Mouse (Mus musculus): ENCODE data around the gene Usp43. TPM values are rescaled to one million over a fixed set of nuclear protein-coding genes. Genes with fewer than 3 reads are reported as not detected.

The Usp43 gene
- polyA plus RNA-seq, 1 experiment from 2014 or later, result 0.87 TPM

DNA sequence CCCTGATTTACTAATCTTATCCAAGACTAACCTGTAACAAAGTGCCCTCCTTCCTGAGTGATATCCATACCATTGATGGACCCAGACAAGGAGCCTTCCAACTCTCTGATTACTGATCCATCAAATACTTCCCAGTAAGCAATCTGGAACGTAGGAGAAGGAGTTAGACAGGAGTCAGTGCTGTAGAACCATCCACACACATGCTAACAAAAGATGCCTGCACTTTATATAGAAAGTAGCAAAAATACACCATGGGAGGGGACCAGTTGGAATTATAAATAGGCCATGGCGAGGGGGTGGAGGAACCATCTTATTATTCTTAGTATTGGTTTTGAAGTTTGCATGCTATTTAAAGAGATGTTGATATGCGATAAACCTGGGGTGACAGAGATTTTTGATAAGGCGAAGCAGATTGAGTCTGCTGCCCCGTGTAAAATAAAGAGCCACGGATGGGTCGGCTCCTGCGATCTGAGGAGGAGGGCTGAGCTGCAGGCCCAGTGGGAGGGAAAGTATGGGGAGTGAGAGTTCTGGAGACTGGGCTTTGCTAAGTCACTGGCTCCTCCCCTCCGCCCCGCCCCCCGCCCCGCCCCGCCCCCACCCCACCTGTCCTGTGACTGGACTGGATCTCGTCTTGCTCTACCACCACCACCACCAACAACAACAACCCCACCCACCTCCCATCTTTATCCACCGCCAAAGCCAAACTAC, 4.5 kb upstream of the Usp43 start:
- H3K27me3 ChIP-seq (replicated peaks), result 0 out of 2 replicates have a peak, but pooled peaks cover 5% of the 10 kb centered on the region
- no peak for ATAC-seq (ENCODE audit: extremely low read depth, insufficient number of reproducible peaks, low FRiP score, low TSS enrichment)
- no peaks in the 10 kb centered on the region for H3K9me3 ChIP-seq
- no peak overlapping the region for H3K9ac ChIP-seq
- WGBS, result 20% methylated on average over 10 of the region's 15 CpGs
- H3K36me3 ChIP-seq, result no peaks in the 10 kb centered on the region
- no peak overlapping the region for H3K27ac ChIP-seq (replicated peaks)
- H3K4me1 ChIP-seq, result peaks cover 10% of the 10 kb centered on the region
- H3K4me2 ChIP-seq, result peak overlapping the region; percentile 30; the same call in 1 of the 2 replicates
- H3K4me3 ChIP-seq, result no peak overlapping the region

DNA sequence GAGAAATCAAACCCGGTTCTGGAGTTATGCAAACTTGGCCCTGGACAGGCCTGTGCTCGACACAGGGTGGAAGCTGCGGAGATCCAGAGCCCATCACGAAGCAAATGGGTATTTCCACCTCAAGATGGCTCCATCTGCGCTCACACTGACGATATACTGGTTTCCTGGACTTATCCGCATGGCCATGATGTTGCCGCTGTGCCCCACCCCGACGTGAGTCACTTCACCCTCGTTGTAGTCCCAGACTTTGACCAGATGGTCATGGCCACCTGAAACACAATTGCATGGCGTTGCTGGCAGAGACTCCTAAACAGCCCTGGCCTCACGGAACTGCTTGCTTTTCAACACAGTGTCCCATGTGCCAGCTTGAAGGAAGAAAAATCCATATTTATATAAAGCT, 3.0 kb upstream of the Usp43 start:
- H3K9me3 ChIP-seq, result no peaks in the 10 kb centered on the region
- peaks cover 18% of the 10 kb centered on the region for H3K4me1 ChIP-seq
- ATAC-seq (ENCODE audit: extremely low read depth, insufficient number of reproducible peaks, low FRiP score, low TSS enrichment), result no peak
- H3K9ac ChIP-seq, result no peak overlapping the region
- no peak overlapping the region for H3K4me3 ChIP-seq
- no peak overlapping the region for H3K4me2 ChIP-seq
- 82% methylated on average over 13 of the region's 13 CpGs for WGBS
- no peaks in the 10 kb centered on the region for H3K36me3 ChIP-seq
- H3K27ac ChIP-seq (replicated peaks), result no peak overlapping the region
- H3K27me3 ChIP-seq (replicated peaks), result peaks cover 20% of the 10 kb centered on the region

DNA sequence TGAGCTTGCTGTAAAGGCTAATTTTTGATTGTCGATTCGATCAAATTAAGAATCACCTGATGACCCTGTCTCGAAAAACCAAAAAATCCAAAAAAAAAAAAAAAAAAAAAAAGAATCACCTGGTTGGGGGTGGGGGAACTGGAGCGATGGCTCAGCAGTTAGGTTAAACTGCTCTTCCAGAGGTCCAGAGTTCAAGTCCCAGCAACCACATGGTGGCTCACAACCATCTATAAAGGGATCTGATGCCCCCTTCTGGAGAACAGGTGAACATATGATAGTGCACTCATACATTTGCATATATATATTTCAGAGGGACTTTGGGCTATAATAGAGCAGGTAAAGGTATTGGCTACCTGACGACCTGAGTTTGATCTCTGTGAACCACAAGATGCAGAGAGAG, 1.8 kb upstream of the Usp43 start:
- peaks cover 18% of the 10 kb centered on the region for H3K4me1 ChIP-seq
- H3K27me3 ChIP-seq (replicated peaks), result peaks cover 27% of the 10 kb centered on the region
- H3K27ac ChIP-seq (replicated peaks), result no peak overlapping the region
- no peaks in the 10 kb centered on the region for H3K36me3 ChIP-seq
- no peak overlapping the region for H3K4me3 ChIP-seq
- no peak overlapping the region for H3K9ac ChIP-seq
- WGBS, result 83% methylated on average over 5 of the region's 5 CpGs
- no peaks in the 10 kb centered on the region for H3K9me3 ChIP-seq
- H3K4me2 ChIP-seq, result no peak overlapping the region
- ATAC-seq (ENCODE audit: extremely low read depth, insufficient number of reproducible peaks, low FRiP score, low TSS enrichment), result no peak

DNA sequence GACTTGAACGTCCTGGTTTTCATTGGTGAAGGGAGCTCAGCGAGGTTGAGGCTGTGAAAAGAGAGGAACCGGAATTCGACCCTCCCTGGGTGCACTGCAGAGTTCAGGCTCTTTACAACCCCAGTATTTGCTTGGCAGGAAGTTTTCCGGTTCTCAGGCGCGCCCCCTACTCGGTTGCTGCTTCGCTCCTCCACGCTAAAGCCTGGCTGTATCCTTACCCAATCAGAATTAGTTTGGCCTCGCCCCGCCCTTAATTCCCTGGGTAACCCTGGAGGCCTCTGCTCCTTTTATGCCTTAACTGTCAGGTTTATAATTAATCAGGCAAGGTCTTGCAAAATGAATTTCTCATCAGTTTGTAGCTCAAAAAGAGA, 787 bp upstream of the Usp43 start:
- H3K27me3 ChIP-seq (replicated peaks), result peaks cover 27% of the 10 kb centered on the region
- WGBS, result under 1% methylated on average over 12 of the region's 12 CpGs
- H3K4me1 ChIP-seq, result peaks cover 18% of the 10 kb centered on the region
- H3K4me3 ChIP-seq, result peak overlapping the region; percentile 80
- H3K36me3 ChIP-seq, result no peaks in the 10 kb centered on the region
- ATAC-seq (ENCODE audit: extremely low read depth, insufficient number of reproducible peaks, low FRiP score, low TSS enrichment), result no peak
- H3K9ac ChIP-seq, result peak overlapping the region; percentile 82
- no peaks in the 10 kb centered on the region for H3K9me3 ChIP-seq
- H3K4me2 ChIP-seq, result peak overlapping the region; percentile 99
- H3K27ac ChIP-seq (replicated peaks), result peak overlapping the region; percentile 57

DNA sequence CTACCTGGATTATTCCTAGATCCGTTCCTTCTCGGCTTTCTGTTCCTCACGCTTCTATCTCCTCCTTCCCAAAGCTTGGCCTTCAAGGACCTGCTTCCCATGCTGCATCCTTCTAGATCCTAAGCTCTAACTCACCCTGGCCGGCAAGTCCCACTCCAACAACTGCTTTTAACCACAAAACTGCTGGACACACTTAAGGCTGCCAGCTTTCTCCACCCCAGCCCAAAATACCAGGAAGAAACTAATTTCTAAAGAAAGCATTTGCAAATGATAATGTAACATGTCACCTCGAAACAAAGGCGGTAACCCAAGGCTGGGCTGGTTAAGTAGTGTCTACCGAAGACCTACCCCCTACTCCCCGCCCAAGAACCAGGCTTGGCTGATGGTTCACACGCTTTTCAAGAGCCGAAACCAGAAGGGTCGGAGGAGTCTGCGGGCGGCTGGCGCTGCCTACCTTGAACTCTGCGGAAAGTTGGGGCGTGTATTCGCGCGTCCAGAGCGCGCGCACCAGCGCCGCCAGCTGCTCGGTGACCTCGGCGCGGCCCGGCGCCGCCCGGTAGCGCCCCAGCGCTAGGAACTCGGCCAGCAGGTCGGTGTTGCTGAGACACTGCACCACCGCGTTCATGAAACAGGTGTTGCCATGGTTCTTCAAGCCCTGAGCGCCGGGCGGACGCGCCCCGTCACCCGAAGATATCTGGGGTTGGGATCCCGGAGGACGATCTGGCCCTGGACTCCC, 694 bp downstream of the Usp43 start:
- H3K9me3 ChIP-seq, result no peaks in the 10 kb centered on the region
- peaks cover 14% of the 10 kb centered on the region for H3K4me1 ChIP-seq
- H3K9ac ChIP-seq, result peak overlapping the region; percentile 82
- ATAC-seq (ENCODE audit: extremely low read depth, insufficient number of reproducible peaks, low FRiP score, low TSS enrichment), result no peak
- peak overlapping the region; percentile 80 for H3K4me3 ChIP-seq
- no peaks in the 10 kb centered on the region for H3K36me3 ChIP-seq
- H3K27ac ChIP-seq (replicated peaks), result 0 out of 2 replicates have a peak overlapping the region, but pooled peaks have one; percentile 5
- 2% methylated on average over 47 of the region's 47 CpGs for WGBS
- peaks cover 27% of the 10 kb centered on the region for H3K27me3 ChIP-seq (replicated peaks)
- H3K4me2 ChIP-seq, result peak overlapping the region; percentile 99

DNA sequence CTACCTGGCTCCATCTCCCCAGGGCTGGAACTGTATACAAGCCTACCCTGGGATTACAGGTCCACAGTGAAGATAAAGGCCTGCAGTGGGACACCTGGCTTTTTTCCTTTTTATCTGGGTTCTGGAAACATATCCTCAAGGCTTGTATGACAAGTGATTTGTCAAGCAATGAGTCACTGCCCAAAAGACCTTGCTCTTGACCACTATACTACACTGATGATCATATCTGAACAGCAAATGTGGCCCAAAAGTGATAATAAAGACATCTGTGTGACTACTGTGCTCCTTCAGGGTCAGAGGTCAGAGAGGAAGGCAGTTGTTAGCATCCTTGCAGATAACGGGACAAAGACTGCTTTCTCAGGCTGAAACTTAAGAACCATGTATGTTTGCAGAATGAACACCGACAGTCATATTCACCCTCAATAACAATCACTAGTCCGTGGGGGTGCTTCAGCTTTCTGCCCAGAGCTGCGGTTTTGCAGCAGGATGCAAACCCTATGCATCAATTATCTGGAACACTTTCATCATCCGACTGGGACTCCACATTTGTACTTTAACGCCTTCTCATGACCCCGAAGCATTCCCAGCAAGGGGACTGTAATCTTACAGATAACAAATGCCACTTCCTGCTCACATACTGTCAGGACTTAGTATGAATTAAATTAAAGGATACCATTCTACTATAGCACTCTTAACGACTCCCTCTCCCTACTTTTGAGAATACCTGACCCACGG, 1.6 kb downstream of the Usp43 start:
- H3K4me3 ChIP-seq, result peak overlapping the region; percentile 80
- no peak for ATAC-seq (ENCODE audit: extremely low read depth, insufficient number of reproducible peaks, low FRiP score, low TSS enrichment)
- H3K9ac ChIP-seq, result no peak overlapping the region
- 24% methylated on average over 9 of the region's 9 CpGs for WGBS
- H3K9me3 ChIP-seq, result no peaks in the 10 kb centered on the region
- no peaks in the 10 kb centered on the region for H3K36me3 ChIP-seq
- H3K27me3 ChIP-seq (replicated peaks), result peaks cover 27% of the 10 kb centered on the region
- H3K27ac ChIP-seq (replicated peaks), result no peak overlapping the region
- peaks cover 11% of the 10 kb centered on the region for H3K4me1 ChIP-seq
- peak overlapping the region; percentile 99 for H3K4me2 ChIP-seq

DNA sequence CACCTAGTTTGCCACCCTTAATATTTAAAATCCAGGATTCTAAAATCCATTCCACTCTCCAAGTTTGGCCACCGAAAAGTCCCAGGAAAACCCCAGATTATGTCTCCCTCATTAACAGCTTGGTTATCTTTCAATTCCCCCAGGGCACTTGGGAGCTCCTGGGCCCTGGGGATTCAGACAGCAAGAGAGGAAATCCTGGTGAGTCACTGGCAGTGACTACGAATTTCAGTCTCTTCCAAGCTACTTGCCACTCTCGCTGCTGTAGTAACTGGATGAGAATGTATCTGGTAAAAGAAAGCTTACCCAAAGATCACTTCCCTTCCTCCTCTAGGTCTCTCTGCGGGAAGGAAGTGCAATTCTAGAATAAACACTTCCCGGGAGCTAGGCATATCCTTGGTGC, 2.4 kb downstream of the Usp43 start:
- Histone ChIP-seq H3K9ac (no peak overlapping the region), H3K4me2 (no peak overlapping the region), H3K4me3 (no peak overlapping the region), H3K36me3 (no peaks in the 10 kb centered on the region), H3K27ac (replicated peaks) (no peak overlapping the region), H3K9me3 (no peaks in the 10 kb centered on the region), H3K4me1 (peaks cover 11% of the 10 kb centered on the region), H3K27me3 (replicated peaks) (peaks cover 29% of the 10 kb centered on the region)
- WGBS, result 47% methylated on average over 5 of the region's 5 CpGs
- ATAC-seq (ENCODE audit: extremely low read depth, insufficient number of reproducible peaks, low FRiP score, low TSS enrichment), result no peak

DNA sequence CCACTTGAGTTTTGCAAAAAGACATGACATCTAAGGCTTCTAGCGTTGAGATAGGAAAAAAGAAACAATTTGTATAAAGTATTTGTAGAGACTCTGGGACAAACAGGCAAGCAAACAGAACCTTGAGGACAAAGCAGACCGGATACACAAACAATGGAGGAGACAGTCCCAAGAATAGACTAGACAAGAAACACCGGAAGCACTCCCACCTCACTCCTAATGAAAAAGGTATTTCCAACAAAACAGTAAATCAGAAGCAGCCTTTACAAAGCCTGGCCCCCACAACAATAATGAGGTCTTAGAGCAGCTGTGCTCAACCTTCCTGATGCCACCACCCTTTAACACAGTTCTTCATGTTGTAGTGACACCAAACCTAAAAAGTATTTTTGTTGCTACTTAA, 4.8 kb downstream of the Usp43 start:
- Histone ChIP-seq H3K4me1 (peaks cover 8% of the 10 kb centered on the region), H3K27me3 (replicated peaks) (peaks cover 29% of the 10 kb centered on the region), H3K9me3 (no peaks in the 10 kb centered on the region), H3K9ac (no peak overlapping the region), H3K36me3 (no peaks in the 10 kb centered on the region), H3K4me2 (no peak overlapping the region), H3K27ac (replicated peaks) (no peak overlapping the region), H3K4me3 (no peak overlapping the region)
- ATAC-seq (ENCODE audit: extremely low read depth, insufficient number of reproducible peaks, low FRiP score, low TSS enrichment), result no peak
- 66% methylated on average over 3 of the region's 3 CpGs for WGBS

DNA sequence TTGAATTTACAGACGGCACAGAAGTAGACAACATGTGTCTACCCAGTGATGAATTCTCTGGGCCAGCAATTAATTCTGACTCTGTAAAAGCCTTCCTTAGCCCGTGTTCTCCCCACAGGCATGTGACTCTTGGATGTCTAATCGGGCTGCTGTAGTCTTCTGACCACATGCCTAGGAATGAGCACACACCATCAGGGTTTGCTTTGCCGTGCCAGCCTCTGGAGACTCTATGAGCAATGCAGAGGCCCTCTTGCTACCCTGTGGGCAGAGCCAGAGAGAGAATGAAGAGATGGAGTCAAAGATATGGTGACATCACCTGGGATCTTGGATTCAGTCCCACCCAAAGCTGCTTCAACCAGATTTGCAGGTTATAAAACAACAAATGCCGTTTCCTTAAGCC, 10.9 kb downstream of the Usp43 start:
- H3K4me2 ChIP-seq, result no peak overlapping the region
- no peaks in the 10 kb centered on the region for H3K9me3 ChIP-seq
- H3K27ac ChIP-seq (replicated peaks), result no peak overlapping the region
- 79% methylated on average over 5 of the region's 5 CpGs for WGBS
- peaks cover 8% of the 10 kb centered on the region; the same call in 1 of the 2 replicates for H3K4me1 ChIP-seq
- H3K36me3 ChIP-seq, result no peaks in the 10 kb centered on the region
- no peak for ATAC-seq (ENCODE audit: extremely low read depth, insufficient number of reproducible peaks, low FRiP score, low TSS enrichment)
- H3K4me3 ChIP-seq, result no peak overlapping the region
- H3K9ac ChIP-seq, result no peak overlapping the region
- H3K27me3 ChIP-seq (replicated peaks), result 0 out of 2 replicates have a peak, but pooled peaks cover 2% of the 10 kb centered on the region

DNA sequence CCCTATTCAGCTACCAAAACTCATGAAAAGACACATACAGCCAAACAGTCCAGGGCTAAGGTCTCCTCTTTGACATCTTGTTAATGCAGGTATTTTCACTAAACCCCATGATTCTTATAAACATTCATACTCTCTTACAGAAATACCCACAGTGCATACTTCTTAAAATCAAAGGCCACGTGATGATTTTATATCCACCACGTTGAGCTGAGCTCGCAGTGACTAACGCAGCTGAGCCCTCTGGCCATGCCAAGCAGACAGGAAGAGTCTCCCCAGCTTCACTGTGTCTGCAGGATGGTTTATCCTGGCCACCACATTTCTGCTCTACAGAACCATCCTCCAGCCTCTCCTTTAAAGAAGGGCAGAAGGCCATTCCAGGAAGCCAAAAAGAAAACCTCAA, 18.2 kb downstream of the Usp43 start:
- H3K9ac ChIP-seq, result no peak overlapping the region
- H3K4me3 ChIP-seq, result no peak overlapping the region
- 83% methylated on average over 4 of the region's 4 CpGs for WGBS
- ATAC-seq (ENCODE audit: extremely low read depth, insufficient number of reproducible peaks, low FRiP score, low TSS enrichment), result no peak
- H3K36me3 ChIP-seq, result no peaks in the 10 kb centered on the region
- H3K27me3 ChIP-seq (replicated peaks), result no peaks in the 10 kb centered on the region
- H3K4me2 ChIP-seq, result no peak overlapping the region
- H3K4me1 ChIP-seq, result no peaks in the 10 kb centered on the region
- H3K27ac ChIP-seq (replicated peaks), result no peak overlapping the region
- no peaks in the 10 kb centered on the region for H3K9me3 ChIP-seq

DNA sequence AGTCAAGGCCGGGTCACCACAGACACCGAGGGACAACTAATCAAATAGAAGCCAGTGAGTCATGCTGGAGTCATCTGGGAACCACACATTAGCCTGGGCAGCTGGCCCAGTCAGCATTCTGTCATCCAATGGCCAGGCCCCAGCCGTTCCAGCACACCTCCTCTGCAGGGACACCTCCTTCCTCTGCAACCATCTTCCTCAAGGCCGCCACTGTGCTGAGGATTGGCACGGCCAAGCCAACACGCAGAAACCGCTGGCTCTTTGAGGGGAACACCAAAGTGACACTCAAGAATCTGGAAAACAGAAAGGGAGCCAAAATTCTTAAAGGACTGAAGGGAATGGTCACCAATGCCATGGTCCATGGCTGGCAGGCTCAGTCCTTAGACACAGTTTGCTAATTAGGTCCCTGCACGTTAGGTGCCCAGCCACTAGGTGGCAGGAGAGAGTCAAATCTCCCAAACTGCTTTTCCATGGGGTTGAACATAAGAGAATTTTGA, 24.8 kb downstream of the Usp43 start:
- Histone ChIP-seq H3K27me3 (replicated peaks) (no peaks in the 10 kb centered on the region), H3K9me3 (no peaks in the 10 kb centered on the region), H3K36me3 (no peaks in the 10 kb centered on the region), H3K4me1 (peaks cover 9% of the 10 kb centered on the region), H3K27ac (replicated peaks) (peak overlapping the region; percentile 67), H3K9ac (no peak overlapping the region), H3K4me2 (peak overlapping the region; percentile 22; the same call in 1 of the 2 replicates), H3K4me3 (no peak overlapping the region)
- peak; percentile 71 for ATAC-seq (ENCODE audit: extremely low read depth, insufficient number of reproducible peaks, low FRiP score, low TSS enrichment)
- WGBS, result 35% methylated on average over 8 of the region's 8 CpGs
